Mouse (Mus musculus) spleen, adult 2 months (tissue): ENCODE results near the gene Cish.

Experiments used
- CTCF ChIP-seq: fragments of 200-500 bp; IDR thresholded peaks from 2 replicates; pipeline ENCODE4 v1.5.1; 2011; ENCODE audit warnings: mild to moderate bottlenecking, inconsistent platforms; ENCODE audit not compliant: insufficient read depth, insufficient read length, insufficient replicate concordance; ENCODE audit errors: extremely low read depth
- POLR2A ChIP-seq: fragments of 200-500 bp; IDR thresholded peaks from 2 replicates; pipeline ENCODE4 v1.6.1; 2011; ENCODE audit warnings: low read depth, low read length, inconsistent platforms

GRCm38 (mm10) chr9:107280322-107281027 lies 15.4 kb upstream of the Cish start:
- no peak for TF ChIP-seq CTCF
- TF ChIP-seq POLR2A: no peak
